Mouse (Mus musculus) cerebellum, adult 11-12 months (tissue): ENCODE data around the gene Rora.

ENCODE experiments used
- DNase-seq: peaks from one replicate; pipeline ENCODE4 v3.0.0; 2022

The Rora gene

DNA sequence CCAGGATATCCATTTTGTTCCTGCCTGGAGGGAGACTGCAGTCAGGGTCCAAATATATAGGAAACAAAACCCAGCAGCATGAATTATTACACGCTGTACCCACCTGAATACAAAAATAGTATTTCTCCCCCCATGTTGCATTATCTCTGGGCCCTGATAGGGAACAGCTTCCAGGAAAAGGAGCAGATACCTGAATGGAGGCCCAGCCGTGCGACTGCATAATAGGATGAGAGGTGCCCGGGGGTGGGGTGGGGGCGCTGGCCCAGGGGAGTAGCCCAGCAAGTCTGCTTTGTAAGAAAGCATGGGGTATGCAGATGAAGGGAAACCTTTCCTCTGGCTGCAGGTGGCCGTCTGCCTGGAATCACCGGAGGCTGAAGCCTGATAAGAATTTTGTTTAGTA, 108.1 kb downstream of the Rora start:
- DNase-seq = no peak

DNA sequence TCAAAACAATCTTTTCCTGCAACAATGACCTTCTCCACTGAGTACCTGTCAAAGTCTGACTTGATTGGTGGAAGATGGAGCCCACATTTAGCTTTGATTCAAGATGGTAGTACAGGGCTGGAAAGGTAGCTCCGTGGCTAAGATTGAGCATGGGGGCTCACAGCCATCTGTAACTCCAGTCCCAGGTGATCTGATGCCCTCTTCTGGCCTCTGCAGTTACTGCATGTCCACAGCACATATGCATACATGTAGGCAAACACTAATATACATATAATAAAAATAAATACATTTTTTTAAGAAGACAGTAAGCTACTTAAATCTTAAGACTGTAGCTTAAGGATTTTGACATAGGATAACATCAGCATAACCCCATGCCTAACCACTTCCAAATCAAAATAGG, 112.0 kb downstream of the Rora start:
- no peak for DNase-seq

- no peak for DNase-seq
Measured at GRCm38 (mm10) chr9:68769638-68770037, 116.1 kb downstream of the Rora start.

- no peak for DNase-seq
Measured at GRCm38 (mm10) chr9:68771383-68771782, 117.8 kb downstream of the Rora start.

DNA sequence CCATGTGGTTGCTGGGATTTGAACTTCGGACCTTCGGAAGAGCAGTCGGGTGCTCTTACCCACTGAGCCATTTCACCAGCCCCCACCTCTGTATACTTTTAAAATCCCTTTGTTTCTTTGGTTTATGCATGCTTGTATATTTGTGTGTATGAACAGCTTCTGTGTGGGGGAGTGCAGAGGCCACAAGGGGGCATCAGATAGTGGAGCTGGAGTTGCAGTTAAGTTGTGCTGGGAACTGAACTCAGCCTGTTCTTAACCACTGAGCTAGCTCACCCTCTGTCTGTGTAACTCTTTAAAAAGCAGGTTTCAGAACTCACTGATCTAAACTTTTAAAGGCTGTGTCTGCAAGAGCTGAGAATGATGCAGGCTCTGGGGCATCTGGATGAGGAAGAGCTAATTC, 120.2 kb downstream of the Rora start:
- DNase-seq = no peak

DNA sequence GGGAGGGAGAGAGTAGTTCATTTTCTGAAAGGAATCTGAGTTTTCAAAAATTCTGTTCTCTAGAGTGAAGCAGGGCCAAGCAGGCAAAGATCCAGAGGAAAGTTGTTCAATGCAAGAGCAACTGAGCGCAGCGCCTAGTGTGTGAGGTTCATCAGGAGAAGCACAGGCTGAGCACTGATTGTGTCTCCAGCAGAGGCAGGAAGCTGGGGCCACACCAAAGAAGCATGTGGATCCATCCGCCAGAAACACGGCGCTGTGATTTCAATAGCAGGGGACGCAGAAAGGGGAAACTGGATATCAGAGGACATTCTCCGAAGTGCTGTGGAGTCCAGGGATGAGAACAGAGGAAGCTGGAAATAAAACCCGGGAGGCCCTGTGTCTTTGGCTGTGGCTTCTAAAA, 128.4 kb downstream of the Rora start:
- no peak for DNase-seq

GRCm38 (mm10) chr9:68782604-68783003, 129.0 kb downstream of the Rora start:
- DNase-seq = no peak

- DNase-seq = no peak
Measured at GRCm38 (mm10) chr9:68783246-68783645, 129.7 kb downstream of the Rora start.

DNA sequence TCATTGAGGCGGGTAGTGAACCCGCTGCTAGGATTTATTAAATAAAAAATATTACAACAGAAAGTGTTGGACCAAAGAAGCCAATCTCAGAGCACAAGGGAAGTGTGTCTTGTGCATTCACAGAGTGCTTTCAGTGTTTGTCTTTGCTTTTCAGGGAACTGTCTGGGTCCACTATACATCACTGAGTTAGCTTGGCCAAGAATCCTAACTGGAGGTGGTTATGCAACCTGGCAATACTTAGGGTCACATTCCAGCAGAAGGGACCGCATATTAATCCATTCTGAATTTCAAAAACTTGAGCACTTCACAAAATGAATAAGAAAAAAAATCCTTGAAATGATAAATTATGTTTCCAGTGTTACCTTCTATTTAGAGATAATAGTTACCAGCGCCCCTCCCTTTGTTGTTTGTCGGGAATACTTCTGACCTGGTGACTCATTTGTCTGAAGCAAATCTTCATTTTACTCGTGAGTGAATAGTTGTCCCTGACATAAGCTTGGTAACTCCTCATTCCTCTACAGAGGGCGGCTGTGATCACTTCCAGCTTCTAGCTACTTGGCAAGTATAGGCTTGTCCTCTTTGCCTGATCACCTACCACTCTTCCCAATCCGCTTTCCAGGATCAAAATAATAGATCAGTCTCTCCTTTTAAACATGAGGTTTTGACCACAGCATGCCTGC, 133.2 kb downstream of the Rora start:
- no peak for DNase-seq

DNA sequence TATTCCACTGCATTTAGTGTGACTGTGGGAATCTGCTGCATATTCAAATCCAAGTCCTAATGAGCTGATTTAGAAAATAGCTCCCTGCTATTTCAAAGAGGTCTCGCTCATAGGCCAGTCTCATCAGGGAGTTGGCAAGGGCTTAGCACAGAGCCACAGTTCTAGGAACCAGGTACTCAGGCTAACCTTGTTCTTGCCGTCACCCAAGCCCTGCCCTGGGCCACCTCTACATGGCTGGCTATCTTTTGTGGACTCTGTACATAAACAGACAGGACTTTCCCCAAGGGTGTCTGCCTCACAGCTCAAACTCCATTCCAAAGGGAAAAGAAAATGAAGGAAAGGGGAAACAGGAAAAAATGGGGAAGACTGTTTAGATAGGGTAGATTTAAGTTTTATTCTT, 134.1 kb downstream of the Rora start:
- no peak for DNase-seq

DNA sequence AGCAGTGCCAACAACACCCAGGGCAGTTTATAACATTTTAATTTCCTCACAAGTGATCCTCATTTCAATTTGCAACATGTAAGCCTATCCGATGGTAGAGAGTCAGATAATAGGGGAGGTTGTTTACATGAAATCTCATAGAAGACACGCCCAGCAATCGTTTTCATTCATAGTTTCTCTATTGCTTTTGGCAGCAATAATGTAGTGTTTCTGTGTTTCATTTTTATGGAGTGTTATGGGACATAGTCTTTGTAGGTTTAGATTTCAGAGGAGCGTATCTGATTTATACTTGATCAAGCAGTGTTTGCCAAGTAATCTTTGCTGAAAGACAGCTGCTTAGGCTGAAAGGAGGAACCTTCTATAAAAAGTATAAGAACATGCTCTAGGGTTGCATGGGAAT, 137.3 kb downstream of the Rora start:
- no peak for DNase-seq

DNA sequence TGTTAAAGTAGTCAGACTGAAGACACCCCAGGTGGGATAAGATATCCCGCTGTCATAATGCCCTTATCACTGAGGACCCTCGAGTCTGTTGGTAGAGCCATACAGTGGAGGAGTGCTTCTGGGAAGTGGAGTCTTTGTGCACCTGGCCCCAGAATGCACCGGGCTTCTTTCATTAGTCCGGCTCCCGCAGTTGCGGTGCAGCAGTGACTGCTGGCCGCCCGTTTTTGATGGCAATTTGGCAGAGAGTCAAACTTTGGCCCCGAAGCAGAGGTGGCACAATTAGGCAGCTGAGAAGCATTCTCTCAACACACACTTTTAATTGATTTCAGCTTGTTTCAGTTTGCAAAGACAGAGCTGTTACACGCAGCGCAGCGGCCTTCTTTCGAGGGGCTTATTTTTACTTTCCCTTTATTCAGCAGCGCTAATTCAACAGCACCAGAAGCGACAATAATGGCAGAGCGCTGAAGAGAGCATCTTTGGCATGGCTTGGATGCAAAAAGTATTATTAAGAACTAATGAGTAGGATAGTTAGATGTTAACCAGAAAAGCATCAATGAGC, 138.5 kb downstream of the Rora start:
- DNase-seq = no peak

- no peak for DNase-seq
Measured at GRCm38 (mm10) chr9:68795314-68795713, 141.7 kb downstream of the Rora start.

DNA sequence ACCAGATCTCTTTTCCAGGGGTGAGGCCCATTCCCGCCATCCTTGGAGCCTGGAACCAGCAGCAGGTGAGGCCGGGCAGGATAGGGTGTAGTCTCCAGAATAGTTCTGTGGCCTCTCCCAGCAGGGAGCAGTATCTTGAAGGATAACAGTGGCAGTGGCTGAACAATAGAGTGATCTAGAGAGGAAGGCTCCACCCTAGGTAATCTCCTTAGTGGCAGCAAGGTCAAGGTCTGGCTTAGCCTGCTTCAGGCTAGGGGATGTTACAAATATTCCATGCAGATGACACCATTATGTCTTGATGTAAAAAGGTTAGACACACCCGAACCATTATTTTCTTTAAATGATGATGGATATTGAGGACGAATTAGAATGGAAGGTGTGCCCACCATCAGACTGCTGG, 144.6 kb downstream of the Rora start:
- no peak for DNase-seq

DNA sequence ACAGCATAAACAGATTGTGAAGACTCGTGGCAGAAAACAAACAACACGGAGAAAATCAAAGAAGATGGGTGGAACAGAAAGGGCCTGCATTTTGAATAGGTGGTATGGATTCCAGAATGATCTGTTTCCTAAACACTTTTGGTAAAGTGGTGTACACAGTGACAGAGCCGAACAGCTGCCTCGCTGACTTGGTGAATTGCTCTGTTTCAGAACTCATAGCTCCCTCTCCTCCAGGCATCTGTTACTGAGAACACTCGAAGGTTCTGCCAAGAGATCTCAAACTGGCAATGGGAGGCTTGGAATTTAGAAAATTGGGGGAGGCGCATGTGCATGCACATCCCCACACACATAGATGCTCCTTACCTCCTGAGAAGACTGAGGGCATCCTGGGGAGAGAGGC, 145.5 kb downstream of the Rora start:
- no peak for DNase-seq

DNA sequence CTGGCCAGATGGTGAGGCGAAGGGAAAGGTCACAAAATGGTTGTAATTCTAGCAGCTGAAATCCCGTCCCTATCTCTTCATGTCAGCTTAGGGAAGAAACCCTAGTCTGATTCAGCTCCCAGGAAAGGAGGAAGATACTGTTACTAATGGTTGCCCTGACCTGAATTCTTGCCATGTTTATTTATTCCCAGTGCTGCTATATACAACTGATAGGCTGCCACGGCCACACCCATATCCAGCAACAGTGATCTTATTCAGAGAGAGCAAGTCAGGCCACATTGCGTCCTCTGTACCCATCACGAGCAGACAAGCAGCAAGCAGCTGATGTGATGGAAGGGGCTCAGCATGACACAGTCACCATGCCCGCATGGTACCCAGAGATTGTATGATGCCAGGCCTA, 150.6 kb downstream of the Rora start:
- DNase-seq = no peak

GRCm38 (mm10) chr9:68805776-68806175, 152.2 kb downstream of the Rora start:
- DNase-seq = no peak

- DNase-seq = no peak
Measured at GRCm38 (mm10) chr9:68807735-68808134, 154.1 kb downstream of the Rora start.

DNA sequence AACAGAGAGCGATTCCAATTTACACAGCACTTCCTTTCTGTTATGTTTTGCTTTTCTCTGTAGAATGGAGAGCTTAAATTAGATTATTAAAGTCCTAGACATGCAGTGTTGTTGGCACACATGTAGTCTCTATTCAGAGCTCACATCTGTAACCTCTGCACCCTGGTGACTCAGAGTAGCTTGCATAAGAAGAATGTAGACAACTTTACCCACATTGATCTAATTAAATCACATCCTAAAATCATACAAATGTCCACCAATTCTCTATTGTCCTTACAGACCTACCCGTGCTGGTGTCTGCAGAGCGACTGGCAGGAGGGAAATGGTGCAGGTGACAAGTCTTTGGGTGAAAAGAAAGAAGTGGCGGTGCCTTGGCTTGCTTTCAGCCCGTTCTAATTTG, 155.9 kb downstream of the Rora start:
- no peak for DNase-seq

- no peak for DNase-seq
Measured at GRCm38 (mm10) chr9:68814723-68815122, 161.1 kb downstream of the Rora start.

- DNase-seq = no peak
Measured at GRCm38 (mm10) chr9:68815877-68816276, 162.3 kb downstream of the Rora start.

DNA sequence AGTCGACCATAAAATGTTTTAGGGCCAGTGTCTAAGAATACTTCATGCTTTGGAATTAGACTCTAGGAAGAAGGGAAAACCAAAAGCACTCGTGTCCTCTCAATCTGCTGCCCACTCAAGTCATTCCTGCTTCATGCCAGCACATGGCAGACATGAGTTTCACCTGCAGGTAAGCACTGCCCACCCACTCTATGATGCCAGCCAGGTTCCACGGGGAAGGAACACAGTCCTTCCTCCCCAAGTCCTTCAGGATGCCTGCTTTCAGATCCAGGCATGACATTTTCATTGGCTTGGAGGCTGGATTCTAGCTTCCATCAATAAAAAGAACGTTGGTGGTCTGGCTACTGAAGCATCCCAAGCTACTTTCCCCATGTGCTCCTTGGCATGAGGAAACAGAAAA, 166.4 kb downstream of the Rora start:
- DNase-seq = no peak

DNA sequence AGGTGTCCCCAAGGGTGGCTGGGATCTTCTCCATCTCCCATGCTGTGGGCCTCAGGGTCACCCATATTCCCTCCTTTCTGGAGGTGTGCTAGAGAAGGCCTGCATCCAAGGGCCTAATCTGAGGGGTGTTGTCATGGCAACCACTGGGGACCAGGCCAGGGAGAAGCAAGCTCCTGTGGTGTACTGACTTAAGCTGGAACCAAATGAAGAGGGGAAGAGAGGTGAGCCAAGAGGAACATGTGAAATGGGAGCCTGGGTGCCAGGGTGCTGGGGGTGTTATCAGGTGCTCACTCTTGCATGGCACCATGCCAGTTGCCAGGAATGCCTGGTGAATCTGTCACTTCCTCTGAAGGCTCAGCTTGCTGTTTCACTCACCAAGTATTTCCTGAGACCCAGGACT, 166.9 kb downstream of the Rora start:
- peak; percentile 96 for DNase-seq

- DNase-seq = no peak
Measured at GRCm38 (mm10) chr9:68821388-68821787, 167.8 kb downstream of the Rora start.

- DNase-seq = no peak
Measured at GRCm38 (mm10) chr9:68823292-68823691, 169.7 kb downstream of the Rora start.
